Mouse (Mus musculus) thymus, postnatal 36 days (tissue): ENCODE results near the gene Tnpo1.
A peak's percentile ranks its signal among the peaks of the same experiment; 100 is the strongest.

Experiments used
- DNase-seq, 2 experiments: peaks; one replicate each; pipeline ENCODE4 v3.0.0; 2022; ENCODE audit warnings: mixed read lengths in 2 of 2

Tnpo1 gene

GRCm38 (mm10) chr13:98924897-98925485 lies 1.2 kb downstream of the Tnpo1 start:
- no peak for DNase-seq

GRCm38 (mm10) chr13:98922806-98923205 lies 3.4 kb downstream of the Tnpo1 start:
- no peak for DNase-seq

GRCm38 (mm10) chr13:98921276-98921675 lies 4.9 kb downstream of the Tnpo1 start:
- no peak for DNase-seq

GRCm38 (mm10) chr13:98920300-98920699 lies 5.9 kb downstream of the Tnpo1 start:
- DNase-seq = no peak

GRCm38 (mm10) chr13:98919695-98920094 lies 6.5 kb downstream of the Tnpo1 start:
- no peak for DNase-seq

GRCm38 (mm10) chr13:98917851-98918250 lies 8.3 kb downstream of the Tnpo1 start:
- DNase-seq = no peak

- DNase-seq = no peak
These were observed 10.6 kb downstream of the Tnpo1 start for GRCm38 (mm10) chr13:98915591-98915990.

- no peak for DNase-seq
These were observed 11.4 kb downstream of the Tnpo1 start for GRCm38 (mm10) chr13:98914844-98915212.

GRCm38 (mm10) chr13:98914010-98914843 lies 12.0 kb downstream of the Tnpo1 start:
- DNase-seq = no peak

GRCm38 (mm10) chr13:98913196-98913595 lies 13.0 kb downstream of the Tnpo1 start:
- DNase-seq = no peak

GRCm38 (mm10) chr13:98912602-98913001 lies 13.6 kb downstream of the Tnpo1 start:
- peak in 1 of 2 experiments; percentile 37 for DNase-seq

- DNase-seq = no peak
These were observed 15.4 kb downstream of the Tnpo1 start for GRCm38 (mm10) chr13:98910801-98911200.

GRCm38 (mm10) chr13:98904608-98905007 lies 21.6 kb downstream of the Tnpo1 start:
- no peak for DNase-seq

GRCm38 (mm10) chr13:98902366-98903025 lies 23.7 kb downstream of the Tnpo1 start:
- peak; percentile 30 to 48 for DNase-seq

- DNase-seq = no peak
These were observed 26.6 kb downstream of the Tnpo1 start for GRCm38 (mm10) chr13:98899550-98899949.

- DNase-seq = no peak
These were observed 28.6 kb downstream of the Tnpo1 start for GRCm38 (mm10) chr13:98897577-98897976.

- peak; percentile 23 to 43 for DNase-seq
These were observed 29.6 kb downstream of the Tnpo1 start for GRCm38 (mm10) chr13:98896434-98897126.

- DNase-seq = no peak
These were observed 30.2 kb downstream of the Tnpo1 start for GRCm38 (mm10) chr13:98896013-98896412.

GRCm38 (mm10) chr13:98894900-98895299 lies 31.3 kb downstream of the Tnpo1 start:
- no peak for DNase-seq

- no peak for DNase-seq
These were observed 34.7 kb downstream of the Tnpo1 start for GRCm38 (mm10) chr13:98891443-98891842.

GRCm38 (mm10) chr13:98890871-98891219 lies 35.3 kb downstream of the Tnpo1 start:
- DNase-seq = peak; percentile 80

GRCm38 (mm10) chr13:98890137-98890870 lies 35.9 kb downstream of the Tnpo1 start:
- DNase-seq = peak; percentile 64 to 77

- DNase-seq = no peak
These were observed 37.0 kb downstream of the Tnpo1 start for GRCm38 (mm10) chr13:98889211-98889610.
